Mouse (Mus musculus): ENCODE results near the gene Styx. TPM values are rescaled to one million over a fixed set of nuclear protein-coding genes. Genes with fewer than 3 reads are reported as not detected.

Gene Styx
- polyA plus RNA-seq, 1 experiment from 2014 or later, result 68.8 TPM

DNA sequence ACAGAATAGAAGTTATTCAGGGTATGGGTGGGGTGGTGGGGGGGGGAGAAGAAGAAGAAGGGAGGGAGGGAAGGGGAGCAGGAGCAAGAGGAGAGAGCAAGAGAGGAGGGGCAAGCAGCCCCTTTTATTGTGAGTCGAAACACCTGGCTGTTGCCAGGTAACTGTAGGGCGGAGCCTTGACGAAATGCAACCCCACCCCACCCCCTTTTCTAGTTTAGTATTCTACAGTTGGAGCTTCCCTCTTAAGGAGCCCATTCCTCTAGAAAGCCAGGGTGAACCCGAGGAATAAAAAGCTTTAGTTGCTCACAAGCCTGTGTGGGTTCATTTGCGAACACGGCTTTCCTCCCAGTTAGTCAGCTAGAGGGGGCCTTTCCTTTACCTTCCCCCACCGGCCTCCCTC is 94.0 kb downstream of the Styx start:
- H3K9ac ChIP-seq (replicated peaks), result no peak overlapping the region
- H3K4me2 ChIP-seq, result no peak overlapping the region
- peaks cover 6% of the 10 kb centered on the region; the same call in 1 of the 2 replicates for H3K4me1 ChIP-seq
- H3K36me3 ChIP-seq, result no peaks in the 10 kb centered on the region
- 60% methylated on average over 7 of the region's 7 CpGs for WGBS
- H3K9me3 ChIP-seq (replicated peaks), result no peaks in the 10 kb centered on the region
- no peak overlapping the region for H3K4me3 ChIP-seq (replicated peaks)
- H3K27me3 ChIP-seq (replicated peaks), result no peaks in the 10 kb centered on the region
- ATAC-seq (ENCODE audit: low FRiP score), result 0 out of 2 replicates have a peak, but pooled peaks have one; percentile 6
- H3K27ac ChIP-seq (replicated peaks), result no peak overlapping the region

DNA sequence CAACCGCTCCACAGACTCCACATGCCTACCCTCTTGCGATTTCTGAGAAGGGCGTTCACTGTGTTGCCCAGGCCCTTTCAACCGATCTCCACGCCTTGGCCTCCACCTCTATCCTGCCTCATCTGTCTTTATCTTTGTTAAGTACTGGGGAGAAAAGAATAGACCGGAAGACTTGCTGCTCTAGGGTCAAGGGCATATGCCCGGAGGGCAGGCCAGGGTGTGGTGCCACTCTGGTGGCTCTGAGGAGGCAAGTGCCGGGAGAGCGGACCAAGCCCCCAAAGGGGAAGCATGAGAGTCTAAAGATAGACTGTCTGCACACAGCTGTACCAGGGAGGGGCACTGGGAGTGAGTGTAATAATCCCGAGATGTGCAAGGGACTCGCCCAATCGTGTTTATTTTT is 94.6 kb downstream of the Styx start:
- Histone ChIP-seq H3K4me2 (no peak overlapping the region), H3K4me1 (peaks cover 6% of the 10 kb centered on the region; the same call in 1 of the 2 replicates), H3K9ac (replicated peaks) (no peak overlapping the region), H3K27ac (replicated peaks) (no peak overlapping the region), H3K4me3 (replicated peaks) (no peak overlapping the region), H3K27me3 (replicated peaks) (no peaks in the 10 kb centered on the region), H3K9me3 (replicated peaks) (no peaks in the 10 kb centered on the region), H3K36me3 (no peaks in the 10 kb centered on the region)
- ATAC-seq (ENCODE audit: low FRiP score), result no peak
- 68% methylated on average over 12 of the region's 12 CpGs for WGBS

DNA sequence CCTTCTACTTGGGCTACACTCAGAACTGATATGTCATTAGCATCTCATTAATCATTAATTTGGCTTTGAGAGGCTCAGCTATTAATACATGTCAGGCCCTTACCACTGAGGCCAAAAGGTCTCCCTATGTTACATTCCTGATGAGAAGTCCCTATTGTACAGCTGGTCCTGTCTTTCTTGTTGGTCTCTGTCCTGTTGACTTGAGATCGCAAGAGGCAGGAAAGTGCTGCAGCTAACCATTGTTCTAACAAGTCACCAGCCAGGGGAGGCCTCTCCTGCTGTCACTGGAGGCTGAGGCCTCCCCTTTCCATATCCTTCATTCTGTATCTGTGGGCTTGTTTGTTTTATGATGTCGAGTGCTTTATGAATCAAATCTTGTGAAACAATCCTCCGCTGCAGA is 95.9 kb downstream of the Styx start:
- H3K9ac ChIP-seq (replicated peaks), result no peak overlapping the region
- H3K27me3 ChIP-seq (replicated peaks), result no peaks in the 10 kb centered on the region
- no peak overlapping the region for H3K27ac ChIP-seq (replicated peaks)
- 74% methylated on average over 3 of the region's 3 CpGs for WGBS
- no peak overlapping the region for H3K4me3 ChIP-seq (replicated peaks)
- peaks cover 6% of the 10 kb centered on the region; the same call in 1 of the 2 replicates for H3K4me1 ChIP-seq
- no peaks in the 10 kb centered on the region for H3K36me3 ChIP-seq
- no peak for ATAC-seq (ENCODE audit: low FRiP score)
- no peak overlapping the region for H3K4me2 ChIP-seq
- no peaks in the 10 kb centered on the region for H3K9me3 ChIP-seq (replicated peaks)

DNA sequence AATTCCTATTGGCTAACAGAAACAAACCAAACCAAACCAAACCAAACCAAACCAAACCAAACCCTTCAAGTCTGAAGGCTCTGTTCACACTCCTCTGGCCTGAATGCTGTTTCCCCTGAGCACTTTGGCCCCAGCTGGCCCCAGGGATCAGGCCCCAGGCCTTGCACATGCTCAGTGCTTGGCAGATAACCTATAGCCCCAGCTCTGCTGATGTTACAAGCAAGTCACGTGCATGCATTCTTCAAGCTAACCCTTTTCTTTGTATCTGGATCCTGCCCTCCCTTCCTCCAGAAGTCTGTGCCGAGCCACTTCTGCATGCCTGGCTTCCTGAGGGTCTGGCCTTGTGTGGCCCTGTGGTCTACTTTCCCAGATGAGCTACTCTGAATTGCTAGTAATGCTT is 100.2 kb downstream of the Styx start:
- Histone ChIP-seq H3K36me3 (no peaks in the 10 kb centered on the region), H3K27ac (replicated peaks) (no peak overlapping the region), H3K4me3 (replicated peaks) (no peak overlapping the region), H3K9ac (replicated peaks) (no peak overlapping the region), H3K9me3 (replicated peaks) (no peaks in the 10 kb centered on the region), H3K4me2 (no peak overlapping the region), H3K27me3 (replicated peaks) (no peaks in the 10 kb centered on the region), H3K4me1 (peaks cover 20% of the 10 kb centered on the region)
- 28% methylated on average over 2 of the region's 2 CpGs for whole genome bisulfite sequencing
- ATAC-seq (ENCODE audit: low FRiP score), result no peak

DNA sequence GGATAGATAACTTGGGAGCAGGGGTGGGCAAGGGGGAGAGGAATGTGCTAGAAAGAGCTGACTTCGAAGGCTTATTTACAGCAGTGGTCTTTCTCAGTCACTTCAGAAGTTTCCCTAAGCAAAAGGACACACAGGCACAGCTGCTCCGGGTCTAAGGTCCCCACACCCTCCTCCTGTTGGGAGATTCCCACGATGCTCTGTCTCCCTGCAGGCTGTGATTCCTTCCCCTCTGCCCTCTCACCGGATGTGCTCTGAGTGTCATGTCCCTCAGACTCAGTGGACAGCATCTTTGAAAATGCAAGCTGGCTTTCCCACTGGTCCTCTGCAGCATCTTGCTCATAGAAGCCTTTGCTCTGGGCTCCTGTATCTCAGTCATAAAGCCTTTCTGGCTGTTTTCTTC is 101.3 kb downstream of the Styx start:
- Histone ChIP-seq H3K27me3 (replicated peaks) (no peaks in the 10 kb centered on the region), H3K27ac (replicated peaks) (no peak overlapping the region; the same call in 1 of the 2 replicates)

DNA sequence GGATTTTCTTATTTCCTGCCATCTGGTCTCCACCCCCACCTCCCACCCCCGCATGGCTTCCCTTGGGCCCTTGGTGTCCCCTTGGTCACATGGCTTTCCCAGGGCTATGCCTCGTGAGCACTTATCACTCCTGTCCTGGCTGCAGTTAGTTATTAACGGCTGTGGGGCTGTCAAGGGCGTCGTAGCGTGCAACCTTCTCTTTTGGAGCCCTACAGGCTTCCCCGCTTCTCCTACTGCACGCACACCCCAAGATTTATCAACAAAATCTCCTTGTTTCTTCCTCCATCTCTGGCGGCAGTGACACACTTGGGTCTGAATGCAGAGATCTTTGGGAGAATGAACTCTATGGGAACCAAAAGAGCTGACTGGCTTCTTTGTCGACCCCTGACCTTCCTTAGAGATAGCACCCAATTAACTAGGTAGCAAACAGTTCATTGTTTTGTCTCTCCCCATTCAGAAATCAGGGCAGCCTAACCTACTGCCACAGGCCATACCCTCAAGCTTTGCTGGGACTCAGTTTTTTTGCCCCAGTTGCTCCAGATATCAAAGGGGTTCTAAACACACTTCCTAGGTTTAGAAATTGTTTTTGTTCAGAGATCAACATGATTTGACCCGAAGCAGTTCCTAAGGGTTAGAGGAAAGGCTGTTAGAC is 102.1 kb downstream of the Styx start:
- Histone ChIP-seq H3K9me3 (replicated peaks) (no peaks in the 10 kb centered on the region), H3K9ac (replicated peaks) (no peak overlapping the region), H3K36me3 (no peaks in the 10 kb centered on the region), H3K27ac (replicated peaks) (no peak overlapping the region; the same call in 1 of the 2 replicates), H3K4me2 (no peak overlapping the region), H3K4me3 (replicated peaks) (no peak overlapping the region), H3K4me1 (peaks cover 30% of the 10 kb centered on the region), H3K27me3 (replicated peaks) (no peaks in the 10 kb centered on the region)
- ATAC-seq (ENCODE audit: low FRiP score), result no peak
- WGBS, result 24% methylated on average over 11 of the region's 11 CpGs

More for the DNA sequence above, 101.3 kb downstream of the Styx start:
- Histone ChIP-seq H3K4me1 (peaks cover 28% of the 10 kb centered on the region), H3K4me2 (no peak overlapping the region), H3K9me3 (replicated peaks) (no peaks in the 10 kb centered on the region), H3K36me3 (no peaks in the 10 kb centered on the region), H3K9ac (replicated peaks) (no peak overlapping the region), H3K4me3 (replicated peaks) (no peak overlapping the region)
- no peak for ATAC-seq (ENCODE audit: low FRiP score)
- WGBS, result 55% methylated on average over 4 of the region's 4 CpGs

DNA sequence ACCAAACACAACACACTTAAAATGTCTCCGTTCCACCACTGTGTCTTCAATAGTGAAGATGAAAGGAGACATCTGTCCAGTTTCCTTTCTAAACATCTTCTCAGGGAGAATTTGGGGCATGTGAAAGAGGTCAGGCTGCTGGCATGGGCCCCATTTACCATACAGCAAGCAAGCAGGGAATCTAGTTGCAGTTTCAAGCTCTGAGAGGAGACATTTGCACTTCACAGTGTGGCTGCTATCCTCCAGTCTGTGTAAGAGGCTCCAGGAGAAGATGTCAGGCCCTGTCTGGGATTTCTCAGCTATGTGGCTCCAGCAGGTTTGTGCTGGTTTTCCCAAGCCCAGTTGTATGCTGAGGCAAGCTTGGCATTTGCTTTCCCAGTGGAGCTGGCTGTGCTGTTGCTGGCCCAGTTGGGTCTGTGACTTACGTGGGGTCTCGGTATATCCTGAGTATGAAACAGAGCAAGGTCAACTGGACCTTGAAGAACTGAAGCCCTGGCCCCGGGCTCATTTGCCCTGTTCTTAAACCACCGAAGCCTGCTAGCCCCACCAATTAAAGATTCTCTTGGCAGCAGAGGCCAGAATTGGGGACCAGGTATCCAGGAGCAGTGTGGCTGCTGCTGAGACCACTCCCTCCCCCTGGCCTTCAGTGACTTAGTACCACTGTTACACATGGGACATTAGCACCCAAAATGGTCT is 102.8 kb downstream of the Styx start:
- H3K4me2 ChIP-seq, result no peak overlapping the region
- H3K9ac ChIP-seq (replicated peaks), result no peak overlapping the region
- 68% methylated on average over 5 of the region's 5 CpGs for WGBS
- no peaks in the 10 kb centered on the region for H3K9me3 ChIP-seq (replicated peaks)
- H3K4me3 ChIP-seq (replicated peaks), result no peak overlapping the region
- H3K4me1 ChIP-seq, result peaks cover 30% of the 10 kb centered on the region
- ATAC-seq (ENCODE audit: low FRiP score), result no peak
- H3K27ac ChIP-seq (replicated peaks), result no peak overlapping the region
- H3K36me3 ChIP-seq, result no peaks in the 10 kb centered on the region; the same call in 1 of the 2 replicates
- no peaks in the 10 kb centered on the region for H3K27me3 ChIP-seq (replicated peaks)

DNA sequence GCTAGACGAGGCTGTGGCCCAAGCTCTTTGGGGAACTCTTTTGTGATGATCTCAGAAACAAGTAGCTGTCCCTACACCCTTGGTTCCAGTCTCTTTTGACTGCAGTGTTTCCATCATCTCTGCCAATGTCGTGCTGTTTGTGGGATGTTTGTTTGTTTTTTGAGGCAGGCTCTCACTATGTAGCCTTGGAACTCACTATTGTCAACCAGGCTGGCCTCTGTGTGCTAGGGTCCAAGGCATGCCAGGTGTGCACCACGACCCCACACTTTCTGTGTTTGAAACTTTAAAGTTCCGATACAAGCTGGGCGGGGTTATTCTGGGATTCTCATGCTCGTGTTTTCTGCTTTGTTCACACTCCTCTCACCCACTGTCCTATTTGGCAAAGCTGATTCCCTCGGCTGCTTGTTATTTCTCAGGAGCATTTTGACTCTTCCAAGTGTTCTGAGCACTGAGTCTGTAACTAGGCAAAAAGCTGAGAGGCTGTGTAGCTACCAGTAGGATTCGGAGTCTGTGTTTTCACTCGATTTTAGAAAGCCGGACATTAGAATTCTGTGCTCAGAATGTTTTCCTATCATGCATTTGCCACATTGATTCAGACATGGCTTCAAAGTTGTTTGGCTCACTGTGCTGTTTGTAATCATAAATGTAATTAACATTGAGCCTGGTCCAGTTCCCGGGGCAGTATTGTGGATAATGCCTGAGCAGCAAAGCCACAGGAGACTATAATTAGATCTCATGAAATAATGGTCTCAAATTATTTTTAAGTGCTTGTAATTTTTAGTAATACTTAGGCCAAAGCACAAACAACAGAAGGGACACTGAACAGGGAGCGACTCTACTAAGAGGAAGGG is 105.0 kb downstream of the Styx start:
- Histone ChIP-seq H3K27ac (replicated peaks) (peak overlapping the region; percentile 23), H3K4me3 (replicated peaks) (no peak overlapping the region), H3K9me3 (replicated peaks) (no peaks in the 10 kb centered on the region), H3K27me3 (replicated peaks) (no peaks in the 10 kb centered on the region), H3K36me3 (peaks cover 12% of the 10 kb centered on the region), H3K9ac (replicated peaks) (no peak overlapping the region; the same call in 1 of the 2 replicates), H3K4me2 (no peak overlapping the region), H3K4me1 (peaks cover 30% of the 10 kb centered on the region)
- no peak for ATAC-seq (ENCODE audit: low FRiP score)
- 60% methylated on average over 12 of the region's 12 CpGs for WGBS

DNA sequence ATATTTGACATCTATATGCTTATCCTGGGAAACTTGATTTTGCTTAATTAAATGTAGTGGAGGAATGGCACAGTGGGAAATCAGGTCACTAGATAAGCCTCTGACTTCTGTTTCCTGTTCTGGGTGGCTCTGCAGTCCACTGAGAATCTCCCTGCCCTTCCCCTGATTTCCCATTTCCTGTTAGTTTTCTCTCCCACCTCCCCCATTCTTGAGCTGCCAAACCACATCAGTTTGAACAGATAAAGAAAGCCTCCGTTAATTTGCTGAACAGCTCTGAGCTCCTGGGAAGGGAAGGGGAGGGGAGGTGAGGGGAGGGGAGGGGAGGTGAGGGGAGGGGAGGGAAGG is 105.6 kb downstream of the Styx start:
- Histone ChIP-seq H3K4me2 (no peak overlapping the region), H3K4me3 (replicated peaks) (no peak overlapping the region), H3K27ac (replicated peaks) (peak overlapping the region; percentile 23), H3K36me3 (peaks cover 17% of the 10 kb centered on the region), H3K9me3 (replicated peaks) (no peaks in the 10 kb centered on the region), H3K4me1 (peaks cover 30% of the 10 kb centered on the region), H3K9ac (replicated peaks) (no peak overlapping the region), H3K27me3 (replicated peaks) (no peaks in the 10 kb centered on the region)
- WGBS, result no CpG with 5 or more reads among the region's 1 CpGs
- no peak for ATAC-seq (ENCODE audit: low FRiP score)

DNA sequence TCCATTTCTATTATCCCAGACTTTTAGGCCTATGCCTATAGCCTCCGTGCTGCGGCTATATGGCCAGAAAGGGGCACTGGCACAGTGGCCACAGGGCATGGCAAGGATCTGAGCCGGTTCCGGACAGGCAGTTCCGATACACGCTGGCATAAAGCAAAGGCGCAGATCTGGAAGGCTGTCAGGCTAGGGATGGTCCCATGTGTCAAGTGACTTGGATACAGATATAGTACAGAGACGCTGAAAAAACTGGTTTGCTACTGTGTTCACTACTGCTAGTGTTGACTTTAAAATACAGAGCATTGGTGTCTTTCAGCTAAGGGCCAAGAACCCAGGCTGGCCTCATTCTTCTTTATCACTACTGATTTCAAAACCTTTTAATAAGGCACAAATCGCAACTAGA is 106.1 kb downstream of the Styx start:
- Histone ChIP-seq H3K4me3 (replicated peaks) (no peak overlapping the region), H3K9me3 (replicated peaks) (no peaks in the 10 kb centered on the region), H3K27me3 (replicated peaks) (no peaks in the 10 kb centered on the region), H3K4me2 (no peak overlapping the region), H3K9ac (replicated peaks) (no peak overlapping the region), H3K27ac (replicated peaks) (peak overlapping the region; percentile 54; the same call in 1 of the 2 replicates), H3K36me3 (peaks cover 22% of the 10 kb centered on the region), H3K4me1 (peaks cover 32% of the 10 kb centered on the region)
- 0 out of 2 replicates have a peak, but pooled peaks have one; percentile 15 for ATAC-seq (ENCODE audit: low FRiP score)
- WGBS, result 72% methylated on average over 9 of the region's 9 CpGs

DNA sequence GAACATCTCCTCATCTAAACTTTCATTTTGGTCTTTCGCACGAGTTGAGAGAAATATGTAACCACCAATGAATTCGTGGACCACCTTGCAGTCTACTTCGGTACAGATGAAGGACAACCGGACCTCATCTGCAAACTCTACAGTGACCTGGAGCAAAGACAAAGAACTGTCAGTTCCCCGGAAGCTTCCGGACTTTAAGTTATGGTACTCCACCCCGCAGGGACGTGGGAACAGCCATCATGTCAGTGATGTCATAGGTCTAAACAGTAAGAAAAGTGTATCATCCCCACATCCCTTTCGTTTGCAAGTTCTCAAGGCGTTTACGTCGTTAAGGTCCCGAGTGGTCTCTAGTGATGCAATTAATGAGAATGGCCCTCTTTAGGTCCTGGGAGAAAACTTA is 109.0 kb downstream of the Styx start:
- H3K36me3 ChIP-seq, result peaks cover 29% of the 10 kb centered on the region
- H3K4me2 ChIP-seq, result no peak overlapping the region
- WGBS, result 92% methylated on average over 14 of the region's 14 CpGs
- no peaks in the 10 kb centered on the region for H3K27me3 ChIP-seq (replicated peaks)
- no peak overlapping the region for H3K9ac ChIP-seq (replicated peaks)
- ATAC-seq (ENCODE audit: low FRiP score), result no peak
- peaks cover 36% of the 10 kb centered on the region for H3K4me1 ChIP-seq
- no peak overlapping the region for H3K4me3 ChIP-seq (replicated peaks)
- no peak overlapping the region for H3K27ac ChIP-seq (replicated peaks)
- H3K9me3 ChIP-seq (replicated peaks), result no peaks in the 10 kb centered on the region

Measured in neural tube, embryonic 15.5 days (tissue).